Mouse (Mus musculus) small intestine, adult 2 months (tissue): ENCODE results near the gene Pramef12.

Source experiments
- CTCF ChIP-seq: fragments of 200-500 bp; IDR thresholded peaks from 2 replicates; pipeline ENCODE4 v1.5.1; 2012; ENCODE audit warnings: low read depth, mild to moderate bottlenecking, control low read depth, inconsistent platforms, low read length, moderate library complexity, mixed read lengths; ENCODE audit not compliant: insufficient replicate concordance, insufficient read length; ENCODE audit errors: extremely low read depth
- POLR2A ChIP-seq: fragments of 200-500 bp; IDR thresholded peaks from 2 replicates; pipeline ENCODE4 v1.6.1; 2012; ENCODE audit warnings: low read depth, mild to moderate bottlenecking, control low read depth, inconsistent platforms, low read length, moderate library complexity

GRCm38 (mm10) chr4:144428868-144429267 is 20.6 kb upstream of the Pramef12 start:
- TF ChIP-seq CTCF (no peak), POLR2A (no peak)
